Mouse (Mus musculus) intestine, embryonic 14.5 days (tissue): ENCODE measurements around the gene Sik1. TPM values are rescaled to one million over a fixed set of nuclear protein-coding genes. Genes with fewer than 3 reads are reported as not detected.

Experiments
- ATAC-seq: fragments of 200-750 bp; cut with Nextera tagmentation; replicated peaks from 2 replicates; pipeline ENCODE4 v1.8.0; 2017; ENCODE audit warnings: low read depth, moderate number of reproducible peaks, moderate TSS enrichment, moderate library complexity; ENCODE audit not compliant: low FRiP score, low TSS enrichment
- DNase-seq: peaks from one replicate; pipeline ENCODE4 v3.0.0-alpha.2; 2018; ENCODE audit warnings: low spot score
- H3K27ac ChIP-seq: fragments of 300-500 bp; sonication (generic); 2 replicates; pipeline ENCODE4 v1.5.1; 2014; ENCODE audit warnings: low read depth, mild to moderate bottlenecking, control low read depth
- H3K27me3 ChIP-seq: fragments of 300-500 bp; sonication (generic); replicated peaks from 2 replicates; pipeline ENCODE4 v1.6.1; 2014; ENCODE audit warnings: low read length, control low read depth; ENCODE audit not compliant: control insufficient read depth, insufficient read depth
- H3K36me3 ChIP-seq: fragments of 300-500 bp; sonication (generic); 2 replicates; pipeline ENCODE4 v1.6.1; 2014; ENCODE audit warnings: low read length, control low read depth; ENCODE audit not compliant: control insufficient read depth, insufficient read depth
- H3K4me1 ChIP-seq: fragments of 300-500 bp; sonication (generic); replicated peaks from 2 replicates; pipeline ENCODE4 v1.6.1; 2014; ENCODE audit warnings: low read length, control low read depth, mixed read lengths; ENCODE audit not compliant: control insufficient read depth, insufficient read depth
- H3K4me2 ChIP-seq: fragments of 300-500 bp; sonication (generic); 2 replicates; pipeline ENCODE4 v1.6.1; 2014; ENCODE audit warnings: low read length
- H3K4me3 ChIP-seq: fragments of 300-500 bp; sonication (generic); 2 replicates; pipeline ENCODE4 v1.5.1; 2014; ENCODE audit warnings: low read depth, low read length, control low read depth, mixed read lengths
- H3K9ac ChIP-seq: fragments of 300-500 bp; sonication (generic); 2 replicates; pipeline ENCODE4 v1.6.1; 2014; ENCODE audit warnings: mild to moderate bottlenecking, low read length
- H3K9me3 ChIP-seq: fragments of 300-500 bp; sonication (generic); 2 replicates; pipeline ENCODE4 v1.6.1; 2016; ENCODE audit warnings: low read length, control low read depth; ENCODE audit not compliant: control insufficient read depth
- WGBS: fragments of 180-500 bp; shearing (Covaris S2); extraction: QIAGEN DNeasy Blood & Tissue Kit; methylation state at CpG from one replicate; pipeline ENCODE4 v1.1.7; 2014; 5-methylcytosine and 5-hydroxymethylcytosine counted together
- polyA plus RNA-seq: library from polyadenylated mRNA; unstranded; fragments of >200 nt; fragmentation: Nextera tagmentation; extraction: Ambion mirVana; gene quantifications from 2 replicates; pipeline ENCODE4 v1.2.1, GENCODE M21; 2014

Sik1 gene
- polyA plus RNA-seq, 1 experiment from 2014 or later = 9.2 TPM

- no peak overlapping the region for H3K4me2 ChIP-seq
- H3K36me3 ChIP-seq = no peaks in the 10 kb centered on the region
- no peak for DNase-seq
- no peaks in the 10 kb centered on the region for H3K9me3 ChIP-seq
- H3K4me3 ChIP-seq = no peak overlapping the region
- H3K4me1 ChIP-seq = no peaks in the 10 kb centered on the region; the same call in 1 of the 2 replicates
- H3K9ac ChIP-seq = no peak overlapping the region
- H3K27me3 ChIP-seq = no peaks in the 10 kb centered on the region
- H3K27ac ChIP-seq = peak overlapping the region; percentile 51
- ATAC-seq = no peak
- 46% methylated on average over 8 of the region's 8 CpGs for WGBS
Measured at GRCm38 (mm10) chr17:31806025-31806424, 49.6 kb downstream of the Sik1 start.

GRCm38 (mm10) chr17:31805585-31805984 is 50.0 kb downstream of the Sik1 start:
- no peak overlapping the region for H3K4me3 ChIP-seq

DNA sequence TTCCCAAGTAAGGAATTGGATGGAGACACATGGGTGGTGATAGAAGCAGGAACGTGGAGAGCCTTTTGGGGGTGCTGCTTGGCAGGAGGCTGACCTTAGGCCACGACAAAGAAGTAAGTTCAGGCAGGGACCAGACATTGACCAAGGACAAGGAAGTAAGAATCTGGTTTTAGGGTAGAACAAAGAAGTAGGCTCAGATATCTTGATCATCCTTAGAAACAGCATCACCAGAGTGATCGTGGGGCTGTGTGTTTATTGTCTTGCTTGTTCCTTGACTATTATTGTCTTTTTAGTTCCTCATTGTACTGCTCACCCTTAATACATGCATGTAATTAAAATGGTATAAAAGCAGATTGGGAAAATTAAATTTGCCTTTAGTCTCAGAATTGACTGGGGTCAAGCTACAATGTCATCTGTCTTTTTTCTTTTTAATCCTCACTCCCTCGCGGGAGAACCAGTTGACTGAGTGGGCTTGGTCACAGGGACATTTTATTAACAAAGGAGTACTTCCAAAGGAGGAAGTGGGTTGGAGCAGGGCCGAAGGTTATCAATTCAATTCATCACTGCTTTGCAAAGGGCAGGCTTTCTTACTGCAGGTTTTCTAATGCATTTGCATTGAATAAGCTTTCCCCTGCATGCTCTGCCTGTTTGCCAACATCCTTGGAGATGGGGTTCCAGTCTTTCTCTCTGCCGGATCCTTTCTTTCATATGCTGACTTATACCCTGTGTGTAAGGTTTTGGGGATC is 53.2 kb downstream of the Sik1 start:
- Histone ChIP-seq H3K9me3 (no peaks in the 10 kb centered on the region), H3K36me3 (no peaks in the 10 kb centered on the region), H3K9ac (no peak overlapping the region), H3K27ac (no peak overlapping the region), H3K4me2 (no peak overlapping the region), H3K27me3 (no peaks in the 10 kb centered on the region), H3K4me3 (no peak overlapping the region), H3K4me1 (no peaks in the 10 kb centered on the region; the same call in 1 of the 2 replicates)
- ATAC-seq (no peak), DNase-seq (no peak)
- 61% methylated on average over 7 of the region's 7 CpGs for WGBS

More at GRCm38 (mm10) chr17:31805585-31805984, 50.0 kb downstream of the Sik1 start:
- Histone ChIP-seq H3K4me2 (no peak overlapping the region), H3K9ac (no peak overlapping the region), H3K4me1 (no peaks in the 10 kb centered on the region; the same call in 1 of the 2 replicates), H3K36me3 (no peaks in the 10 kb centered on the region), H3K27me3 (no peaks in the 10 kb centered on the region), H3K27ac (no peak overlapping the region), H3K9me3 (no peaks in the 10 kb centered on the region)
- DNase-seq (no peak), ATAC-seq (no peak)
- WGBS = 77% methylated on average over 4 of the region's 4 CpGs

DNA sequence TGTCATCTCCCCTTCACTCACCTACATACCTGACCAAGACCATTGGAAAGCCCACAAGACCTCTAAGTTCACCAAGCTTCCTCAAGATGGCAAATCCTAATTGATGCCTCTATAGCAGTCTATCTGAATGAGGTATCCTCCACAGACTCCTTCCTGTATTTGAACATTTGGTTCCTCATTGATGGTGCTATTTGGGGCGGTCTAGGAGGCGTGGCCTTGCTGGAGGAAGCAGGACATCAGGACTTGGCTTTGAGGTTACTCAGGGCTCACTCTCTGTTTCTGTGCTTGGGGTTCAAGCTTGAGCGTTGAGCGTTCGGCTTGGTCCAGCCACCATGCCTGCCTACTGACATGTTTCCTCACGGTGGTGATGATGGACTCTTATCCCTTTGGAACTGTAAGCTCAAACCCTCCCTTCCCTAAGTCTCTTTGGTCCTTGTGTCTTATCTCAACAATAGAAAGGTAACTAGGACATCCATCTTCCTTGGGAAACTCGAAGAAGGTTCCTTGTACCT is 54.7 kb downstream of the Sik1 start:
- Histone ChIP-seq H3K27ac (no peak overlapping the region), H3K36me3 (no peaks in the 10 kb centered on the region), H3K9ac (no peak overlapping the region), H3K4me3 (no peak overlapping the region), H3K27me3 (no peaks in the 10 kb centered on the region), H3K4me1 (no peaks in the 10 kb centered on the region), H3K9me3 (no peaks in the 10 kb centered on the region), H3K4me2 (no peak overlapping the region)
- ATAC-seq (no peak), DNase-seq (no peak)
- WGBS = 86% methylated on average over 7 of the region's 7 CpGs

DNA sequence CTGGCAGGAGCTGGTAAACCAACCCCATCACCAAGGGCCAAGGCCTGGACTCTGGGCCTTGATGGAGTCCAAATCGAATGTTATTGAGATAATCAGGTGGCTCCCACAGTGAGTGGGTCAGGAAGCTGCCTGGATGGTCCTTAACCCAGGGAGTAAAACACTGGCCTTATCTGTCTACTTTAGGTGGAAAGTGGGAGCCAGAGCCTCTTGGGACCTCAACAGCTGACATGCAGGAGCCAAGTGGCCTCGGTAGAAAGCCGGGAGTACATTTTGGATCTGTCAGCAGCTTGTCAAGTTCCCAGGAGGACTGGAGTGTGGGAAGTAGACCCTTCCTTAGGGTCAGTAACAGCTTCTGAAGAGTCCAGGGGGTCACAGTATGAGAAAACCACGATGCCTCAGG is 59.7 kb downstream of the Sik1 start:
- Histone ChIP-seq H3K27ac (no peak overlapping the region), H3K9me3 (no peaks in the 10 kb centered on the region), H3K9ac (no peak overlapping the region), H3K4me3 (no peak overlapping the region), H3K4me1 (no peaks in the 10 kb centered on the region; the same call in 1 of the 2 replicates), H3K36me3 (no peaks in the 10 kb centered on the region), H3K4me2 (no peak overlapping the region), H3K27me3 (no peaks in the 10 kb centered on the region)
- WGBS = 76% methylated on average over 4 of the region's 4 CpGs
- DNase-seq = no peak
- no peak for ATAC-seq

Other genes with a start within 250 kb of the Sik1 start
- gene Cbs, start 218.6 kb downstream of the Sik1 start, polyA plus RNA-seq = 2.1 and 5.9 TPM in 2 replicates
- 162 and 167 TPM in 2 replicates for gene U2af1, start 196.9 kb downstream of the Sik1 start, polyA plus RNA-seq
- gene Cryaa, start 178.0 kb downstream of the Sik1 start, polyA plus RNA-seq = 0.13 and 0.14 TPM in 2 replicates
- 73.2 and 79.0 TPM in 2 replicates for gene Rrp1b, start 180.3 kb upstream of the Sik1 start, polyA plus RNA-seq
- 0.35 and 0.39 TPM in 2 replicates for gene Hsf2bp, start 180.5 kb upstream of the Sik1 start, polyA plus RNA-seq